Mouse (Mus musculus): ENCODE measurements at regions not wholly inside any gene's neighbourhood (a gene's known extent, or its start where the extent isn't known, plus 50 kb on each side); places are given as distances from the start of the nearest gene placed in this dataset.

DNA sequence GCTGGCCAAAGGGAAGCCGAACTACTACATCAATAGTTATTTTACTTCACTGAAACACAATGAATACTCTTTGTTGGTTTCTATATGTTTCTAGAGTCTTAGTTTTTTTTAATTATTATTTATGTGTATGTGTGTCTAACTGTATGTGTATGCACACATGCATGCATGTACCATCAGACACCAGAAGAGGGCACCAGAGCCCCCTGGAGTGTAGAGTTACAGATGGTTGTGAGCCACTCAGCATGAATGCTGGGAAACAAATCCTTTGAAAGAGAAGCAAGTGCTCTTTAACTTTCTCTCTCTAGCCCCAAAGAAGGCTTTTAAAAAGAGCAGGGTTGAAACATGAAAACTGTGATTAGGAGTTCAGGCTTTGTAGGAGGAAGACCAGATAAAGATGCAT, 290.7 kb downstream of the Sorl1 start:
- ATAC-seq = no peak

- ATAC-seq = no peak
Measured at GRCm38 (mm10) chr9:41827356-41827755, 296.7 kb downstream of the Sorl1 start.

DNA sequence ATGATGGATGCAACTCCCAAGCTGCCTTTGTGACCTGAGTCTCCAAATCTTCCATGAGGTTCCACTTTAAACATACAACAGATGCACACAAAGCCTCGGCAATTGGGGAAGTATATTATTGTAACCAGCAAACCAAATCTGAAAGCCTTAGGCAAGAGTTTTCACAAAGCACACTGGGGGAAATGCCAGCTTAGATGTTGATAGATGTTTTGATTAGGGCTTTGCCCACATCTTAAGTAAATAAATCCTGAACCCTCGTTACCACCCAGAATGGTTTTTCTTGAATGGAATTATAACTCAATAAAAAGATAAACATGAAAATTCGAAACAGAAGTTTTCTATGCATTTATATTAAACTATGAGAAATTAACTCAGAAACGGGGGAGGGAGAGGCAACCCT, 302.7 kb downstream of the Sorl1 start:
- no peak for ATAC-seq

GRCm38 (mm10) chr9:41817740-41818461, 306.2 kb downstream of the Sorl1 start:
- no peak for ATAC-seq

DNA sequence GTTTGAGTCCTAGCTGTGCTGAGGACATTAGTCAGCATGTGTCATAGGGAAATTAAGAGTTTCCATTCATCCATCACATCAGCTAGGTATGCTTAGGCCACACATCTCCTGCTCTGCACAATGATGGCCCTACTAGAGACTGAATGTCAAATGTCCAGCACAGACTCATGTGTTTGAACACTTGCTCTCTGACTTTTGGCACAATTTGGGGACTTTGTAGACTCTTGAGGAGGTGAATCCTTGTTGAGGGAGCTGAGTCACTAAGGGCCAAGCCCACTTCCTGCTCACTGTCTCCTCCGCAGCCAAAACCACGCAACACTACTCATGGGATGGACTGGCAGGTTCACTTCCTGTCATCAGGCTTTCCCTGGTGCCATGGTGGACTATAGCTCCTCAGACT, 308.2 kb downstream of the Sorl1 start:
- no peak for ATAC-seq

GRCm38 (mm10) chr9:41809291-41809690, 314.8 kb downstream of the Sorl1 start:
- ATAC-seq = no peak

- no peak for ATAC-seq
Measured at GRCm38 (mm10) chr9:41808791-41809190, 315.3 kb downstream of the Sorl1 start.

- no peak for ATAC-seq
Measured at GRCm38 (mm10) chr9:41806289-41806621, 317.8 kb downstream of the Sorl1 start.

- ATAC-seq = no peak
Measured at GRCm38 (mm10) chr9:41805491-41806288, 318.4 kb downstream of the Sorl1 start.

- ATAC-seq = no peak
Measured at GRCm38 (mm10) chr9:41804711-41805331, 319.3 kb downstream of the Sorl1 start.

GRCm38 (mm10) chr9:41803680-41804460, 320.2 kb downstream of the Sorl1 start:
- no peak for ATAC-seq

DNA sequence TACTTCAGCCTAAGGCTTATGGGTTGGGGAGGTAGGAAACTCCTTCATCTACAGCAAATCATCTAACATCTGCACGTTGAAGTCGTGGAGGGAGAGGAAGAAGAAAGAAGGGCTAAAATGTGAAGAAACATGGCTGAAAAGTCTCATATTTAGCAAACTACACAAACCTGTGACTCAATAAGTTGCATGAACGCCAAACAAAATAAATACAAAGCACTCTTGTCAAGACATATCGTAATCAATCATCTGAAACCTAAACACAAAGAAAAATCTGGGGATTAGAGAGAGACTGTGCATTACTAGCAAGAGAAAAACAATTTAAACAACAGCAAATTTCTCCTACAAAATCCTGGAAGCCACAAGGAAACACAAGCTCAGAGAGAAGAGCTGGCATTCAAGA, 322.7 kb downstream of the Sorl1 start:
- no peak for ATAC-seq

- no peak for ATAC-seq
Measured at GRCm38 (mm10) chr9:41792830-41793213, 331.3 kb downstream of the Sorl1 start.

DNA sequence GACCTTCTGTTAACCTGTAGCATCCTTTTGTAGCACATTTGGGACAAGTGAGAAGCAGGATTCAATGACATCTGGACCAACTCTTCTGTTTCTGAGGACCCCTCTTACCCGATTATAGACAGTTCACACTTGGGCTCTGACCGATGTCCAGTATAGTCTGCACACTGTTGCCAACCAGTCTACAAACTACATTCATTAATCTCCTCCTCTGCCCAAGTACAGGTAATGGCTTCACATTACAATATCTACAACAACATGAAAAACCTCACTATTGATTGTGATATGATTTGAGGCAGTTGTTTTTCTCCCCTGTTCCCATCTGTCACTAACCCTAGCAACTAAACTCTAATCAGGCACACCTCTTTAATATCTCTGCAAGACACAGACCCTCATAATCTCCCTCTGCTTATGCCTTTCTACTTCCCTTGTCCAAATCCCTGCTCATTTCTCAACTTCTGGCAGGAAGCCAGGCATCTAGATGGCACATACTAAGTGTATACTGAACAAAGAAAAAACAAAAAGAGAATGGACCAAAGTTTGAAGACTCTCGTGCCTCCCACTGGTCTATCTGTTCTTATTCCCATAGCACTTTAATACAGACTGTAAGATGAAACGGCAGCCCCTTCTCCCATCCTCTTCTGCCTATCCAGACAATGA, 331.8 kb downstream of the Sorl1 start:
- ATAC-seq = no peak

DNA sequence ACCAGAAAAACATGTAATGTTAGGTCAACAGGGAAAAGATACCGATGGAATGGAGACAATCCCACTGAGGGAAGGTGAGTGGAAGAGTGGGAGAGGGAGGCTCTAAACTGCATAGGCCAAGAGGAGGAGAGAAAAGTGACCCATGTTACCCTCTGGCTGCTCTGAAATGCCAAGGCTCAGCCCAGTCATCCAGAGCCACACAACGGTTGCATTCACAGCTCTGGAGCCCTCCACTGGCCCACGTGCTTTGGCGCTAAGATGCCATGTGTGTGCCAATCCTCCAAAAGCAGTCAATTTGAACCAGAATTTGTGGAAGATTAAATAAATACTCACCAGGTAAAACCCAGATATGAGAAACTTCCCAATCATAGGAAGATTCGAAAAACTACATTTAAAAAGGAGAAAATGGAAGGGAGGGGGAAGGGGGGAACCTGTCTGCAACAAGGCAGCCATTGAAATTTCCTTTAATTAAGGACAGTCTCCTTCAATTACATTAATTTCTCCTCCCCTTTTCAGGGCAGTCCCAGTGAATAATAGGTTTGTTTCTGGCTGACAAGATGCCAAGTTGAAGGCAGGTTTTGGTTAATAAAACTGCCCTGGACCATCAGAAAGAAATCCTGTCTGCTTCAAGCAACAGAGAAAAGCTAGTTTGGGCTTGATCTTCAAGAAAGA, 332.5 kb downstream of the Sorl1 start:
- ATAC-seq = no peak

GRCm38 (mm10) chr9:41785131-41785530, 339.0 kb downstream of the Sorl1 start:
- ATAC-seq = no peak

- ATAC-seq = no peak
Measured at GRCm38 (mm10) chr9:41772281-41772902, 351.7 kb downstream of the Sorl1 start.

DNA sequence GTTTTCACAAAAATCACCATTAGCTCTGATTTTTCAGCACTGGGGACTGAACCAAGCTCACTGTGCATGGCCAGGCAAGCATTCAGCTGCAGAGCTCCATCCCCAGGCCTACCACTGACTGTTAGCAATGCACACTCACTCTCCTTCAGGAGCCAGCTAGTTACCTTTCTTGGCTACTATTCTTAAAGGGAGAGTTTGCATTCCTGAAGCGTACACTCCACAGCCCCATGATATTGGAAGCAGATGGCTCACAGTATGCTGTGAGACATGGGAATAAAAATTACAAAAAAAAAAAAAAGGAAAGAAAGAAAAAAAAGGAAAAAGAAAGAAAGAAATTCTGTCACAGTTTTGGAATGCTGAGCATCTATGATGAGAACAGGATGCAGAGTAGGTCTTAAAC, 352.8 kb downstream of the Sorl1 start:
- ATAC-seq = no peak

DNA sequence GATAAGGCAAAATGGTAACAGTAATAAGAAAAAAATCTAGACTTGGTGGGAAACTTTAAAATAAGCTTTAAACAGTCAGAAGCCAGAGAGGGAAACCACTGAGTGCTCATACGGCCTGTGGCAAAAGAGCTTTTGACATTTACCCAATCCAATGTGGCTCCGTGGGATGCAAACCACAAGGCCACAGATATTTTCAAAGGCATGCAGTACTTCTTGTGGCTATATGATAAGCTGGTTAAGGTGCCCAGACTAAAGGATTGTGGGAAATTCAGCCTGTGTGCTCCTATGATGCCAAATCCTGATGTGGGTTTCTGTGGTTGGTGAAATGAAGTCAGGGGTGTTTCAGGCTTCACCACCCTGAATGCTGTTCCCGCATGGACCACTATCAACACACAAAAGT, 355.8 kb downstream of the Sorl1 start:
- ATAC-seq = no peak

DNA sequence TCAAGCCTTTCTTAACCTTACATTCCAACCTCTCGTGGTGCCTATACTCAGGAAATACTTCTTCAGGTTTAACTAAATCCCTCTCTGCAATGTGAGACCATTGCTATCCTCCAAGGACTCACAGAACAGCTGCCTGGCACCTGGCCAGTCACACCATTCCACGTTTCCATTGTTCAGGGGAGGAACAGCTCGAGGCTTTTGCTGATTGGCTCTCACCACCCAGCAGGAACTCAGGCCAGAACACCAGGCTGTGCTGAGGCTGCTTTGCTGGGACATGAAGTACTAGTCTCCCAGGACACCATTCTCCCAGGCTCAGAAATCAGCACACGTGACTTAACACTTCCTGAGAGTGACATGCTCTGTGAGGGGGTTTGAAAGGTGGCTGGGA, 357.6 kb downstream of the Sorl1 start:
- ATAC-seq = no peak

DNA sequence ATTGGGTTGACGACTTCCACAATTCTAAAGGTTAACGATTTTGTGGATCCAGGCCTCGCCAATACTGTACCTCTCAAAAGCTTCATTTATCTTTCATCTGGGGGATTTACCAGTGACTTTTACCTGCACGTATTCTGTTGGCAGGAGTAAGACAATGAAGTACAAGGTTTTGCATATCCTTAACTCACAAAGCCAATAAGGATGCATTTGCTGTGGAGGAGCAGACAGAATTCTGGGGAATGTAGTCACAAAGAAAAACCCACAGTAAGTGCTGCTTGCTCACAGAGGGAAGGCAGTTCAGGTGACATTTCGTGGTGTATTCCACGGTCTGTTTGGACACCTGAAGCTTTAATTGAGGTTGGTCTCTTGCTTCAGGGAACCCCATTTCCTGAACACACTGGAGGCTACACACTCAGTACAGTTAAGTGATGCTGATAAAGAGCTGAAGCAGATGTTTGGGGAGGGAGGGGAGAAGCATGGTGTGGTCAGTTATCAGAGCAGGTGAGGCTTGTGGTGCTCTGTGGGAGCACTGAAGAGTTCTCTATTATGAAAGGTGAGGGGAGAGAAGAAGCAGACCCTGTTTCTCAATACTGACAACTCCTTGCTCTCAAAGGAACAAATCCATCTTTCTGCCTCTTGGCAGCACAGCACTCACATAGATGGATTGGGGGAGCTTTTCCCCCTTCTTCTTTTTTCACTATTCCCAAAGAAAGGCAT, 358.1 kb downstream of the Sorl1 start:
- no peak for ATAC-seq

All from CD4-positive, CD25-positive, alpha-beta regulatory T cell, adult 4 months (primary cell).